Mouse (Mus musculus) kidney, adult 2 months (tissue): ENCODE measurements around the gene Bcas3.

Source experiments
- CTCF ChIP-seq: fragments of 200-500 bp; conservative IDR thresholded peaks from 2 replicates; pipeline ENCODE4 v1.5.1; 2011; ENCODE audit warnings: low read depth, mild to moderate bottlenecking, control low read depth, low read length, moderate library complexity, mixed read lengths; ENCODE audit not compliant: insufficient read depth, insufficient read length
- POLR2A ChIP-seq: fragments of 200-500 bp; IDR thresholded peaks from one replicate; pipeline ENCODE4 v1.6.1; 2011; ENCODE audit warnings: low read depth, low read length, control low read depth

- no peak for TF ChIP-seq CTCF
- TF ChIP-seq POLR2A = no peak
These were observed 172.0 kb downstream of the Bcas3 start for GRCm38 (mm10) chr11:85524841-85525500.
